Mouse (Mus musculus): Measurements from ENCODE around the gene Gm1110. TPM values are rescaled to one million over a fixed set of nuclear protein-coding genes. Genes with fewer than 3 reads are reported as not detected.
"Not testable (repeated sequence)": the region's sequence is repeated elsewhere in the genome, so short reads cannot be mapped to it uniquely, and the experiment has no call there.

Gm1110 gene
- polyA plus RNA-seq, 2 experiments = 0.10 TPM; not detected in 1

DNA sequence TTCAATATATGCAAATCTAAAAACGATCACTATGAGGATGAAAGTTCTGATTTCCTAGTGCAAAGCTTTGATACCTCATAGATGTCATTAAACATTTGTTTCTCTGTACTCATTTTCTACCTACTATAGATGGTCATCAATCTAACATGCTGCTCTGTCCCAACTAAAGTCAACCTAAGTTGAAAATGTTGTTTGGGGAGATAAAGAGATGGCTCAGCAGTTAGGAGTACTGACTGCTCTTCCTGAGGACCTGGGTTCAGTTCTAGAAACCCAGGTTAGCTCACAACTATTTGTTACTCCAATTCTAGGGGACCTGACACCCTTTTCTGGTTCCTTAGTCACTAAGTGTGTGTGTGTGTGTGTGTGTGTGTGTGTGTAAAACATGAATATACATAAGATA, 11.7 kb downstream of the Gm1110 start:
- TF ChIP-seq EP300 (IDR thresholded peaks at IDR 0.05; ENCODE audit: low read depth) (no peak), CTCF (IDR thresholded peaks at IDR 0.05; ENCODE audit: low read depth) (no peak)
- Histone ChIP-seq H3K4me1 (replicated peaks; ENCODE audit: control insufficient read depth in 2 of 2, insufficient read depth in 2 of 2, low read length in 1 of 2) (no peaks in the 10 kb centered on the region), H3K4me2 (ENCODE audit: low read depth) (no peak overlapping the region), H3K9me3 (ENCODE audit: control insufficient read depth, low read length) (no peaks in the 10 kb centered on the region), H3K9ac (replicated peaks) (no peak overlapping the region), H3K27ac (no peak overlapping the region), H3K36me3 (replicated peaks; ENCODE audit: control insufficient read depth, insufficient read depth, low read depth) (no peaks in the 10 kb centered on the region), H3K27me3 (ENCODE audit: control insufficient read depth, insufficient read depth, low read length) (no peaks in the 10 kb centered on the region), H3K4me3 (ENCODE audit: insufficient read depth in 1 of 2, low read depth in 2 of 2, low read length in 2 of 2) (no peak overlapping the region)
- 47% methylated on average over 1 of the region's 1 CpGs for WGBS (ENCODE audit: insufficient replicate concordance)
- ATAC-seq (ENCODE audit: insufficient read depth) (no peak), DNase-seq (ENCODE audit: low read depth in 3 of 3, low spot score in 3 of 3) (no peak)

DNA sequence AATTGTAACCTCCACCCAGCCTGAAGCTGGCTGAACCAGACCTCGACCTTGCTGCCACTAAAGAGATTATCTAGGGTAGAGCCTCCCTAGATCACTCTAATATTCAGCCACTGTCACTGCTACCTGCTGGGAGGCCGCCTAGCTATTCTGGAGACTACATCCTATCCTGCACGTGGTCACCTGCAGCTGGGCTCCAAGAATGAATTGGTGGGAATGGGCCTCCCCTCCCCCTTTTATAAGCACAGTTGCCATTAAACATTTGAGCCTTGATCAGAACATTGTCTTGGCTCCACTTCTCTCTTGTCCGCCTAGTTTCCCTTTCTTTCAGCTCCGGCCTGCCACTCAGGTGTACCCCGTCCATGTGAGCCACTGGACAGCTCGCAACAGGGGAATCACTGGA, 53.1 kb downstream of the Gm1110 start:
- not testable (repeated sequence) for H3K4me1 ChIP-seq (replicated peaks; ENCODE audit: control insufficient read depth in 2 of 2, insufficient read depth in 2 of 2, low read length in 1 of 2); H3K27ac ChIP-seq; H3K4me3 ChIP-seq (ENCODE audit: insufficient read depth in 1 of 2, low read depth in 2 of 2, low read length in 2 of 2); ATAC-seq (ENCODE audit: insufficient read depth); H3K9ac ChIP-seq (replicated peaks); H3K27me3 ChIP-seq (ENCODE audit: control insufficient read depth, insufficient read depth, low read length); H3K36me3 ChIP-seq (replicated peaks; ENCODE audit: control insufficient read depth, insufficient read depth, low read depth); H3K4me2 ChIP-seq (ENCODE audit: low read depth); H3K9me3 ChIP-seq (ENCODE audit: control insufficient read depth, low read length); DNase-seq (ENCODE audit: low read depth in 3 of 3, low spot score in 3 of 3)
- 57% methylated on average over 7 of the region's 7 CpGs for WGBS (ENCODE audit: insufficient replicate concordance)

DNA sequence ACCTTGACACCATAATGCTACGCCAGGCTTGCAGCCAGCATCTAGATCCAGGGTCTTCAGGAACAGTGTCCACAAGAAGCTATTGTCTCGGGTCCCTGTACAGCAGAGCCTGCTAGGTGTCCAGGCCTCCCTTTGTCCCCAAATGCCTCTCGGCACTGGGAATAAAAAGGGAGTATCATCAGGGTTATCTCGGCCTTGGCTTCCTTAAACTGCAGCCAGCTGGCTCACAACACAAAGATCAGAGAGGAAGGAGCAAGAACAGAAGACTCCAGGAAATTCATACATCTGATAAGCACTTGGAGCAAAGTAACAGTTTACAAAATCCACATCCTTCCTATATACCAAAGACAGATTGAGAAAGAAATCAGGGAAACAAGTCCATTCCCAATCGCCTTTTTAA, 62.2 kb downstream of the Gm1110 start, which contains the start of gene Glb1l3:
Glb1l3 (minus strand) TSS at position 140 of the 400 bp plus-strand sequence.
- Histone ChIP-seq H3K4me1 (replicated peaks; ENCODE audit: control insufficient read depth in 2 of 2, insufficient read depth in 2 of 2, low read length in 1 of 2) (no peaks in the 10 kb centered on the region), H3K27ac (no peak within 1 kb of the TSS), H3K9me3 (ENCODE audit: control insufficient read depth, low read length) (no peaks in the 10 kb centered on the region), H3K27me3 (ENCODE audit: control insufficient read depth, insufficient read depth, low read length) (no peaks in the 10 kb centered on the region), H3K4me2 (ENCODE audit: low read depth) (no peak within 1 kb of the TSS), H3K9ac (replicated peaks) (no peak within 1 kb of the TSS), H3K36me3 (replicated peaks; ENCODE audit: control insufficient read depth, insufficient read depth, low read depth) (no peaks in the 10 kb centered on the region), H3K4me3 (ENCODE audit: insufficient read depth in 1 of 2, low read depth in 2 of 2, low read length in 2 of 2) (no peak within 1 kb of the TSS)
- 38% methylated on average over 5 of the region's 5 CpGs for WGBS (ENCODE audit: insufficient replicate concordance)
- TF ChIP-seq EP300 (IDR thresholded peaks at IDR 0.05; ENCODE audit: low read depth) = no peak
- TF ChIP-seq CTCF (IDR thresholded peaks at IDR 0.05; ENCODE audit: low read depth) = no peak
- DNase-seq (ENCODE audit: low read depth in 3 of 3, low spot score in 3 of 3) (no peak), ATAC-seq (ENCODE audit: insufficient read depth) (no peak)

DNA sequence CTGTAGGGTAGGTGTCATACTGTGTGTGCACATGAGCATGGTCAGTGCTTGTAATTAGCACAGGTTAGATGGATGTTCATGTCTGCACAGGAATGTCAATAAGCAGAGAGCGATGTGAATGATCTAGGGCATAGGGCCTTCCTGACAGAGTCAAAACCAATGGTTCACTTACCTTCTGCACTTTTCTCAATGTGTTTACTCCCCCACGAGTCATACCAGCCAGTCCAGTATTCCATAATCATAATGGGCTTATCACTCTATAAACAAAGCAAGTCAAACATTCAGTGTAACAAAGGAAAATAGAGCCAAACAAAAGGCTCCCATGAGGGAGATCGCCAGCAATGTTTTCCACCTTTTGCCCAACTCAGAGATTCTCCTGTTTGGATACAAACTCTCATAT, 91.8 kb downstream of the Gm1110 start:
- no peak overlapping the region for H3K4me2 ChIP-seq (ENCODE audit: low read depth)
- no peak overlapping the region for H3K27ac ChIP-seq
- 50% methylated on average over 3 of the region's 3 CpGs for WGBS (ENCODE audit: insufficient replicate concordance)
- DNase-seq (ENCODE audit: low read depth in 3 of 3, low spot score in 3 of 3) (no peak), ATAC-seq (ENCODE audit: insufficient read depth) (no peak)
- H3K4me3 ChIP-seq (ENCODE audit: insufficient read depth in 1 of 2, low read depth in 2 of 2, low read length in 2 of 2) = no peak overlapping the region
- H3K27me3 ChIP-seq (ENCODE audit: control insufficient read depth, insufficient read depth, low read length) = no peaks in the 10 kb centered on the region
- H3K9ac ChIP-seq (replicated peaks) = no peak overlapping the region
- H3K36me3 ChIP-seq (replicated peaks; ENCODE audit: control insufficient read depth, insufficient read depth, low read depth) = no peaks in the 10 kb centered on the region
- TF ChIP-seq CTCF (IDR thresholded peaks at IDR 0.05; ENCODE audit: low read depth) (no peak), EP300 (IDR thresholded peaks at IDR 0.05; ENCODE audit: low read depth) (no peak)
- no peaks in the 10 kb centered on the region for H3K9me3 ChIP-seq (ENCODE audit: control insufficient read depth, low read length)
- H3K4me1 ChIP-seq (replicated peaks; ENCODE audit: control insufficient read depth in 2 of 2, insufficient read depth in 2 of 2, low read length in 1 of 2) = no peaks in the 10 kb centered on the region

Other genes with a start within 250 kb of the Gm1110 start
- gene B3gat1, start 189.4 kb downstream of the Gm1110 start, polyA plus RNA-seq (2012; rRNA removed) = 0.01 and 0.15 TPM in 2 replicates
- gene B3gat1, start 189.4 kb downstream of the Gm1110 start, polyA plus RNA-seq (2014; fragmentation: Nextera tagmentation; extraction: Ambion mirVana) = not detected in 2 replicates
- 0.03 and 0.06 TPM in 2 replicates for gene Glb1l2, start 116.6 kb downstream of the Gm1110 start, polyA plus RNA-seq (2012; rRNA removed)
- gene Glb1l2, start 116.6 kb downstream of the Gm1110 start, polyA plus RNA-seq (2014; fragmentation: Nextera tagmentation; extraction: Ambion mirVana) = not detected in 2 replicates
- gene Glb1l3, start 62.2 kb downstream of the Gm1110 start, polyA plus RNA-seq (2012; rRNA removed) = not detected in 2 replicates
- gene Glb1l3, start 62.2 kb downstream of the Gm1110 start, polyA plus RNA-seq (2014; fragmentation: Nextera tagmentation; extraction: Ambion mirVana) = not detected in 2 replicates
- gene Acad8, start 76.5 kb upstream of the Gm1110 start, polyA plus RNA-seq (2012; rRNA removed) = 5.5 and 8.1 TPM in 2 replicates
- gene Acad8, start 76.5 kb upstream of the Gm1110 start, polyA plus RNA-seq (2014; fragmentation: Nextera tagmentation; extraction: Ambion mirVana) = 8.7 and 11.1 TPM in 2 replicates
- 13.7 and 22.6 TPM in 2 replicates for gene Thyn1, start 76.6 kb upstream of the Gm1110 start, polyA plus RNA-seq (2012; rRNA removed)
- gene Thyn1, start 76.6 kb upstream of the Gm1110 start, polyA plus RNA-seq (2014; fragmentation: Nextera tagmentation; extraction: Ambion mirVana) = 54.0 and 54.1 TPM in 2 replicates
- gene Vps26b, start 107.0 kb upstream of the Gm1110 start, polyA plus RNA-seq (2012; rRNA removed) = 5.3 and 8.3 TPM in 2 replicates
- 8.0 and 9.5 TPM in 2 replicates for gene Vps26b, start 107.0 kb upstream of the Gm1110 start, polyA plus RNA-seq (2014; fragmentation: Nextera tagmentation; extraction: Ambion mirVana)
- gene Ncapd3, start 107.1 kb upstream of the Gm1110 start, polyA plus RNA-seq (2012; rRNA removed) = 39.7 and 40.1 TPM in 2 replicates
- gene Ncapd3, start 107.1 kb upstream of the Gm1110 start, polyA plus RNA-seq (2014; fragmentation: Nextera tagmentation; extraction: Ambion mirVana) = 33.7 and 39.7 TPM in 2 replicates
- 1.4 and 1.7 TPM in 2 replicates for gene Jam3, start 232.3 kb upstream of the Gm1110 start, polyA plus RNA-seq (2012; rRNA removed)
- gene Jam3, start 232.3 kb upstream of the Gm1110 start, polyA plus RNA-seq (2014; fragmentation: Nextera tagmentation; extraction: Ambion mirVana) = 2.1 and 2.3 TPM in 2 replicates

Measured in liver, embryonic 14.5 days (tissue).